Mouse (Mus musculus) liver, adult (tissue): Measurements from ENCODE around the gene Irx6.

Experiments used
- GATA4 ChIP-seq: IDR thresholded peaks from 2 replicates; pipeline ENCODE4 v1.6.1; 2014; ENCODE audit warnings: mild to moderate bottlenecking, low read length; ENCODE audit not compliant: insufficient replicate concordance

Gene Irx6

DNA sequence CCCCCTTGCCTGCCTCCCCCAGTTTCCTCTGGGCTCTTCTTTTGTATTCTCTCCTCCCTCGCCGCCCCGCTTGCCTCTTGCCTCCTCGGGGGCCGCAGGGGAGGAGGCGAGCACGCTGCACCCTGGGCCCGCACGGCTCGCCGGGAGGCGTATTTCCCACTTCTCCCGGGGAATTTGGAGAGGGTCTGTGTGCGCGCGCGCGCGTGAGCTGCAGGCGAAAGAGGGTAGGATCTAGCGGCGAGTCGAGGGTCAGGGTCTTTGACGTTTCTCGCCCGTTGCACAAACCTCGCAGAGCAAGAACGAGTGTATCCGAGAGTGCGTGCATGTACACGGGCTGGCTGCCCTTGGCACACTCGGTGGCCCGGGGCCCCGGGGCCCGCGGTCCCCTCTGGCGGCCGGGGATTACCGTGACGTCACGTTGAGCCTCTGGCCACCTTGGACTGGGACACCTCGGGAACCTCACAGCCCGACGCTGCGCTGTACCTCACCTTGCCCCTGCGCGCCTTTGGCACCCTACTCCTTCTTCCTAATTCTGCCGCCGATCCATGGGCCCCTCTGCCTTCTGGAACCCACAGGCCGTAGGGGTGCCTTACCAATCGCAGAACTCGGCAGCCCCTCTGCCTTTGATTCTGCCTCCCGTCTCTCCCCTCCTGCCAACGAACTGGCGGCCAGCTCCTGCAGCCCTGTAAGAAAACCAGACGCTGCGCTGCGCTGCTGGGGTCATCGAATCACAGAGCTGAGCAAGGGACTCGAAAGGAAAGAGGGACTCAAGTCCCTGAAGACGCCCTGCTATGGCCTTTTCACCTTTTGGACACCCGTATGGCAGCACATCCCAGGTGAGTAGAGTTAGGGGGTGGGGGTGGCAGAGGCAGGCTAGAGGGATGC, at the start of gene Irx6:
Gene Irx6 (plus strand): TSS at position 45 of the 885 bp plus-strand sequence.
- TF ChIP-seq GATA4, result no peak

DNA sequence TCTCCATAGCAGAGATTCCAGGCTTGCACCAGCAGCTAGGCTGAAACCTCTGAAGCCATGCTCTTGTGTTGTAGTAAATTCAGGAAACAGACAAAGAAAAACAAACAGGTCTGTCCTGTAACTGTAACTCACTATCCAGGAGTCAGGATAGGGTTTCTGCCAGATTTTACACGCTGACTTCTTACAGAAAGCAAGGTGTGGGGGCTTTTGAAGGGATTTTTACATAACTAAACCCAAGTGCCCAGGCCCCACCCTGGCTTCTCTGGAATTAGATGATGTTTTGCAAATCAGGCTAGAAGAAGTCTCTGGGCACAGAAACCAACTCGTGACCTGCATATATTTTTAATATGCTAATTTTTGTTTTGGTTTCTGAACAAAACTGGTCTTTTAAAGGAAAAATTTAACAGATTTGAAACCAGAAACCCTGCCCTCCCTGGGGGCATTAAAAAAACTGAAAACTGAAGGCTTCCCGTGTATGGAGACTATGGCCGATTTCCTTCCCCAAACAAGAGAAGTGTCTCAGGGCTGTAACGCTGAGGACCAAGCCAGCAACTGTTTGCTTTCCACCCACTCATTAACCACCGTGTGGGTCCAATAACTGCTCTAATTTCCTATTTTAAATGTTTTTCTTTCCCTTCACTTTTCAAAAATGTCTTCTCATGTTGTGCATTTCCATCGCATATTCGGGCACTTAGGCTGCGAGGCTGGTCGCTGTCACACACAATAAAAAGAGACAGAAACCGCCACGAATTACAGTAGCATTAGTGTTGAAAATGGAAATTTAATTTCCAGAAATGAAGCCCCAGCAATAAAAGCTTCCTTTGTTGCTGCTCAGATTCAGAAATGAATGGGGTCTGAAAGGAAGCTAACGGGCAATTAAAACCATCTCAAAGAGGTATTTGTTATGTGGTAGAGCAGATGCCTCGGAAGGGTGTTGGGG, 45.1 kb upstream of the Irx6 start:
- no peak for TF ChIP-seq GATA4

DNA sequence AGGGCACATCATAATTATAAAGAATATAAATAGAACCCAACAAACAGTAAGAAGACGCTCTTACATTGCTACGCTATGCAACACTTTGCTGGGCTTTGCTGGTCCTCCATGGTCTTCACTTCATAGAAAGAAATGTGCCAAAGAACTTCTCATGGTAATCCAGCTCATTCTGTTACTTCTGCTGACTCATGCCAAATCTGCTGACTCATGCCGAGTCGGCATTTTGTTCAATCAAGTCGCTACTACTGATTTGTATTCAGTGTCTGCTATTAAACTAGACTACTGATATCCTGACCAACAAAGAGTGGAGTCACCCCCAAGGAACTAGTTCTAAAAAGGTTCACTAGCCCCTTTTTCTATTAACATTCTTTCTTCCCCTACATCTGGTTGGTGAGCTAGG, 40.9 kb upstream of the Irx6 start:
- no peak for TF ChIP-seq GATA4

DNA sequence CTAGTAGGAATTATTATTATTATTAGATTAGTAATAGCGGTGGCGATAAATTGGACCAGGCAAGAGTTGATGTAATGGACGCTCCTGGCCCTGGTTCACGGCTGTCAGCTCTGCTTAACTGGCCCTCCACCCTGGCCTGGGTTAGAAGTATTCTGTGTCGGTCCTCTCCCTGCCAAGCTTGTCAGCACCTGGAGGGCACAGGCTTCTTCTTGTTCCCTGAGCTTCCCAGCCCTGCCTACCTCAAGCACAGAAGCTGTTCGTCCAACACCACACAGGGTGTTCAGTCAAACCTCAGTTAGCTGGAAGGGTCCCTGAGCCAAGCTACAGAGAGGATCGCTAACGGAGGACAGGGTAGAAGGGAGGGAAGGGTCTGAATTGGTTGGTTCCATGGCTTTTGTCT, 33.3 kb upstream of the Irx6 start:
- TF ChIP-seq GATA4, result no peak

DNA sequence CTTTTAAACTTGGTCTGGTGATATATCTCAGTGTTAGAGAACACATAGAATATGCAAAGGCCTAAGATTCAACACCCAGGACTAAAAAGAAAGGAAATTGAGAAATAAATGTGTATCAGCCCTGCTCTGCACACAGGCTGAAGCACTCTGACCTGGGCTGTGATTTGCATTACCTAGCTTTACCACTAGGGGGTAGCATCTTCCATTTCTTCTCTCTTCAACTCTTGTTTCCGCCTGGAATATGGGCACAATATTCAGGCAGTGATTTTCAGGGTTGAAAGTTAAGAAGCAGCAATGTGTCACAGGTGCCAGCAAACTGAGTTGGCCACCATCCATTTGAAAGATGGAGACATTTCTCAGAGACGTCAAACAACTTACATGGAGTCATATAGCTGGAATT, 27.5 kb upstream of the Irx6 start:
- no peak for TF ChIP-seq GATA4

DNA sequence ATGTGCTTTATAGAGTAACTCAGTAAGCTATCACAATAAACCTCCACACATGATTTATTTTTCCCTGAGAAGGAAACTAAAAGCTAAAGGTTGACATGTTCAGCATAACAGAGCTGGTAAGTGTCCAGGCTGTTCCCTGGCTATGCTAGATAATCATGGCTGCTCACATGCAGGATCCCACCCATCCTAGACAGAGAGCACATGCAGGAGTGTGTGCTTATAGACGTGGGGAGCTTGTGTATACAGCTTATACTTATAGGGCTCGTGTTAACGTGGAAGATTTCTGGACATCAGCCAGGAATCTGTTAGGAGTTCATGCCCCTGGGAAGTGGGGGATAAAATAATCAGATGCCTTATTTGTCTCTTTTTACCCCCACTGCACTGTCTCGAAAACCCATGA, 9.9 kb upstream of the Irx6 start:
- no peak for TF ChIP-seq GATA4

DNA sequence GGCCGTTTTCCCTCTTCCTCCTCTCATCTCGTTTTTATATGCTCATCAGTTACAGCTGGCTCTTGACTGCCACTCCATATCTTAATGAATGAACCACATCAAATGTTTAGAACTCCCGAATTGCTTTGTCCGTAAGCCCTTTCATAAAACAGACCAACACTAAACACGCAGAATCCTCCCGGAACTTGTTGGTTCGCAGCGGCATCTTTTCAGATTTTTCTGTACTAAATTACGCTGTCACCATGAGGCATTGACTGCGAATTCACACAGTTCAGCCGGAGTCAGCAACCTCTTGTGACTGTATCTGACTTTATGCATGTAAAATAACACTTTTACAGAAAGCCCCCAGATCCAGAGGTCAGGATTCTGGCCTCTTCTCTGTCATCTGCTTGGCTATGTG, 3.9 kb upstream of the Irx6 start:
- TF ChIP-seq GATA4, result no peak

DNA sequence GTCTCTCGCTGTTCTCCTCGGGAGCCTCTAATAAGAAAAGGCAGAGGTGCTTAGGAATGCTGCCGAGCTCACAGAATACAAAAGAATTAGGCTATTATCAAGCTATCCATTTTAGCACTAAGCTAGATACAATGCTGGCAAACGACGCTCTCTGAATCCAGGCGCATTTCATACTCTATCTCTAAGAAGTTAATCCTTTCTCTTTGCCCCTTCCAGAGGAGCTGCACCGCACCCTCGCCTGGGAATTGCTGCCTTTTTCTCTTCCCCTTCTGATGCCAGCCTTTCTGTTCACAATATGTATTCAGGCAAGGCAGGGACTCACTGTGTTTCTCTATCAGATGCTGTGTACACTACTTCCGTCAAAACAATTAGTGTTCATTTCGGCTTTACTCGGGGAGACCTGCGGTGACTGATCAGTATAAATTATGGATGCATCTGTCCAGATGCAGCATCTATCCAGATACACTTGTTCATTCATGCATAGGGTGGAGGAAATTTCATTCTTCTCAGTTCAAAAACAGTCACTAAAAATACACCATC, 3.4 kb upstream of the Irx6 start:
- no peak for TF ChIP-seq GATA4

DNA sequence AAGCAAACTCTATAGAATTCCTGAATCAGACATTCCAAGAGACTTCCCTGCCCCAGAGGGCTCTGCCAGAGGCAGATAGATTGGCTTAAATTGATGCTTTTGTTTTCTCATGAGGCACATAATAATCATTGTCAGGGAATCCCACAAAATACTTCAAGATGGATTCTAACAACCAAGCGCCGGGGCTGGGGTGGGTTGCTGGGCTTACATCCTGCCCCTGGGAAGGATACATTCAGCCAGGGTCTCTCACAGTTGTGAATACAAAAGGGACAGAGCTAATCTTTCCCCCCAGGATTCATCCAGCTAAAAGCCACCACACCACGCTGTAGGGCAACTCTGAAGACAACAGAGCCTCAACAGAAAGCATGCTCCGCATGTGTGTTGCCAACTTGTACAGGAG, 2.2 kb upstream of the Irx6 start:
- no peak for TF ChIP-seq GATA4

DNA sequence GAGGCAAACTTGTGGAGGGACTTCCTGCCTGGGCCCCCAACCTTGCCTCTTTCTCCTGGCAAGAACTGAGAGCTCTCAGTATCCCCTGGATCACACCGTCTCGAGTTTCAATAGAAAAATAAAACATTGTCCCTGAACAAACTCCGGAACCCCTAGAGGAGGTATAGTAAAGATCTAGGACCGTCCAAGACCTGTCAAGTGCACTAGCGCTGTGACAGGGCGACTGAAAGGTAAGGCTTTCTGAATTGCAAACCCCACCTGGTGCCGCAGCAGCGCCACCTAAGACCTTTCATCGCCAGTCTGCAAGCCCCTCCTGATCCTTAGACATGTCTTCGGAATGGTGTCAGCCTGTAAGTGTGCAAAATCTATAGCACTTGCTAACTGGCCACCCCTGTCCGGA, 987 bp upstream of the Irx6 start:
- no peak for TF ChIP-seq GATA4

DNA sequence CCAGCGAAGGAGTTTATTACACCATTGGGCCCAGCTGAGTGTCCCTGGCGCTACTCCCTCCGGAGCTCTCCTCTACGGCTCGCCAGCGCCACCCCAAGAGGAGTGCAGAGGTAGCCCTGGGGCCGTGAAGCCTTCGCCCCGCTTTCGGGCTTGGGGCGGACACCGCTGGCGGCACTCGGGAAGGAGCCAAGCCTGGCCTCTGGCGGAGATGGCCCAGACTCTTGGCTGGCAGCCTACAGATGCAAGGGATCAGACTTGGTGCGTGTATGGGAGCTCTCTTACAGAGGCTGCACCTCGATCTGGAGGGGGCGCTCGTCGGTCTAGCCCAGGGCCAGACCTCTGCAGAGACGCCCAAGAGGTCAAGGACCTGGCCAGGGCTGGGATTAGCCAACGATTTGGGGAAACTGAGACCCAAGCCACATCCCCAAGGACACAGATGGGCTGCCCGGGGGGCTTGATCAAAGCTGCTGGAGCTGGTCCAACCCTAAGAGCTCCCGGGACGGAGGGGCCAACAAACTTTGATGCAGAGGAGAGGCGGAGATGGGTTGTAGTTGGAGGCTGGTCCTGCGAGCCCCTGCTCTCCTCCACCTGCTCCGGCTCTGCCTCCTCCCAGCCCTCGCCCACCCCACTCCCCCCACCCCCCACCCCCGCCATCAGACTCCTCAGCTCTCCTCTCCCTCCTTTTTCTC, 389 bp upstream of the Irx6 start:
- no peak for TF ChIP-seq GATA4

DNA sequence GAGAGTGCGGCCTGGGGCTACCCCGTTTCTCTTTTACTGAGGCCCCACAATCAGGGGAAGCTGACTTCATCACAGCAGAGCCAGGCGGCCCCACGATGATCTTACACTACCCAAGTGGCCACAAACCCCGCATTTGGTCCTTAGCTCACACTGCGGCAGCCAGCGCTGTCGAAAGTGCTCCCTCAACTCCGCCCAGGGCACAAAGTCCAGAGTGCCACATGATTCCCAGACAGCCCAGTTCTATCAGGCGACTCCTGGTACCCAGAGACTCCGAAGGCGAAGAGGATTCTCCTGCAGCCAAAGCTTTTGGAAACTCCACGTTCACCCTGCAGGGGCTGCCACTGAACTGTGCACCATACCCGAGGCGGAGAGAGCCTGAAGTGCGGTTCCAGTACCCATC, 4.3 kb downstream of the Irx6 start:
- no peak for TF ChIP-seq GATA4

DNA sequence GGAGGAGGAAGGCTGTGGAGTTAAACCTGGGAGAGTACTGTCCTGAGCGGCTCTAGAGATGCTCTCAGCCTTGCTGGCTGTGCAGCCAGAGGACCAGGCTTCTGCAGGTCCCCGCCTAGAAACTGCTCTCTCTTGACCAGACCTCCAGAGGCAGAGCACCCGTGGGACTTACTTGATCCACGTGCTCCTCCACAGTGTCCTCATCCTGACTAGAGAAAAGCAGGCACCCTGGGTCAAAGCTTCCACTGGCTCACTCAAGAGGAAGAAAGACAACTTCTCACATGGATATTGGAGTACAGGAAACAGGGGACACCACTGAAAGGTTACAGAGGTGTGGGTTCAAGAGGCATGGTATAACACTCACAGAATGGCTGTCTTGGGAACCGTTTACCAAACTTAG, 23.3 kb downstream of the Irx6 start:
- no peak for TF ChIP-seq GATA4

DNA sequence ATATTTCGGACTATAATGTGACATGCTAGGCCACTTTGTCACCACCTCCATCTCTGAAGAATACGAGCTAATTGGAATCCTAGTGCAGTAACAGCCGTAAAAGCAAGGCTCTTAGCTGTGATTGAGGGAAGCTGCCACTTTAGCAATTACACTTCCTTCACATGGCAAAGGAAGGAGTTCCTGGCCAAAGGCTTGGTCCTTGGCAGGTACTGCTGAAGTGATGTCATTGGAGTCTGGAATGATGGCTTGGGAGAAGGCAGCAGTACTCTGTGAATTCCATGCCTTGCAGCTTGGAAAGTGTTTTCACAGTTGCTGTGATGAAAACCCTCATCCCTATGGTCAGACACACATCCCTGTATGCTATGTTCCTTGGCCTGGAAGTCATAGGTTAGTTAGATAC, 24.3 kb downstream of the Irx6 start:
- TF ChIP-seq GATA4, result no peak

DNA sequence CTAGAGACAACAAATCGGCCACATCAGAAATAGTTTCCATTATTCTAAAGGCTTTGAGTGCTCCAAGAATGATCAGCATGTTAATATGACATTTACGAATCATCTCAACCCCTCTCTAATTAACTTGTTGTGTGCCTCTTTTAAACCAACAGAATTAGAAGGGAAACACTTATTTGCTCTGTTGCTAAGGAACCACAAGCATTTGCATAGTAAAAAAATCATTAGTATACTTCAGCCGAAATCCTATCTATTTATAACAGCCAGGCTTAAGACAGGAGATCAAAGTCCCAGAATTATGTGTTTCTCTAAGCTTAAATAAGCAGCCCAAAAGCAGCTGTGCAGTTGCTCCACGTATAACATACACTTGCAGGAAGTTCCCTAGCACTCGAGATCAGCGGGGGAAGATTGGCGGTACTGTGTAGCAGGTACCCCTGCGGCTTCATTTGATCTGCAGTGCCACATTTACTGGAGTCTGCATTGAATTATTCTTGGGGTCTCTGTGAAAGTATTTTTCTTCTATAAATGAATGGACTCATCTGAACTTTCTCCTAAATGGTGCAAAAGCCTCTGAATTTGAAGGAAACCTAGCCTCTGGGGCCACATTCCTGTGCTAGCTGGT, 25.9 kb downstream of the Irx6 start:
- TF ChIP-seq GATA4, result no peak
